Mouse (Mus musculus): ENCODE data around the gene Sh3rf1.

Sh3rf1 gene

DNA sequence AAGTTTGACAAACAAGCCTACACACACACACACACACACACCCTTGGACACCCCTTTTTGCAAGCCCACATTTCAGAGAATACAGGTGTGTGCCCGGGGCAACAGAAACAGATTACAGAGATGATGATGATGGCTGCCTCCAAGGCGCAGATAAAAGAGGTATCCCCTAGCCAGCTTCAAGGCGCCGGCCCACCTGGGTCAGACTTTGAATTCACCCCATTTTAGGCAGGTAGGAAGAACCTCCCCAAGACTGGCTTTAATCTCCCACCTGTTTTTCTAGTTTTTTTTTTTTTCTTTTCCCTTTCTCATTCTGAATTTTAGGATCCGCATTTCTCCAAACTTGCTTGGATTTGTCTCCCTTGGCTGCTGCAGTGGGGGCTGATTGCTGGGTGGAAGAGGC lies 389 bp upstream of the Sh3rf1 start:
- no peak for DNase-seq (ENCODE audit: low spot score in 2 of 2)

DNA sequence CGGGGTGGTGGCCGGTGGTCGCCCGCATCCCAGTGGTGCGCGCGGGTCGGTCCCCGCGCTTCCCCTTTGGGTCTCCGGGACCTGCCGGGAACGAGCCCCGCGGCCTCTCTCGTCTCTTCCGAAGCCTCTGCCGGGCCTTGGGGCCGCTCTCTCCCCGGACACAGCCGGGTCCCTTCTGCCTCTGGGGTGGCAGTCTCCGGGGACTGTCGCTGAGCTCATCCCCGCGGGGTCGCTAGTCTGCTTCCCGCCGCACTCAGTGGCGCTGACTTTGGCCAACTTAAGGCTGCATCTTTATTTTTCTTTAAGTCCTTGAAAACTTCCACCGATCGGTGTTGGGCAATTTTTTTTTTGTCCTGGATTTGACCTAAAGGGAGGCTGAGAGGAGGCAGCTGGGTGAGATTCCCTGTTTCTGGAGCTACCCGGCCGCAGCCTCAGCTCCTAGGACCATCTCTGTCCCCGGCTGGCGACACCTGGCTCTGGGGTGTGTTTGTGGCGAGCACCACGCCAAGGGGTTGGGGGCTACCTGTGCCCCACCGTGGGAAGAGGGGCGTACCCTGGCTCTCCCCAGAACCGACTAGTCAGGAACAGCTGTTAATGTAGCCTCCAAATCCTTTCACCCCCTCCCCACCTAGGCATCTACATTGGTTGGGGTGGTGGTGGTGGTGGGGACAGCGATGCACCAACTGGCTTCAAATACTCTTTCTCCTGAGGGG lies 864 bp downstream of the Sh3rf1 start:
- peak; percentile 43 to 51 for DNase-seq (ENCODE audit: low spot score in 2 of 2)

DNA sequence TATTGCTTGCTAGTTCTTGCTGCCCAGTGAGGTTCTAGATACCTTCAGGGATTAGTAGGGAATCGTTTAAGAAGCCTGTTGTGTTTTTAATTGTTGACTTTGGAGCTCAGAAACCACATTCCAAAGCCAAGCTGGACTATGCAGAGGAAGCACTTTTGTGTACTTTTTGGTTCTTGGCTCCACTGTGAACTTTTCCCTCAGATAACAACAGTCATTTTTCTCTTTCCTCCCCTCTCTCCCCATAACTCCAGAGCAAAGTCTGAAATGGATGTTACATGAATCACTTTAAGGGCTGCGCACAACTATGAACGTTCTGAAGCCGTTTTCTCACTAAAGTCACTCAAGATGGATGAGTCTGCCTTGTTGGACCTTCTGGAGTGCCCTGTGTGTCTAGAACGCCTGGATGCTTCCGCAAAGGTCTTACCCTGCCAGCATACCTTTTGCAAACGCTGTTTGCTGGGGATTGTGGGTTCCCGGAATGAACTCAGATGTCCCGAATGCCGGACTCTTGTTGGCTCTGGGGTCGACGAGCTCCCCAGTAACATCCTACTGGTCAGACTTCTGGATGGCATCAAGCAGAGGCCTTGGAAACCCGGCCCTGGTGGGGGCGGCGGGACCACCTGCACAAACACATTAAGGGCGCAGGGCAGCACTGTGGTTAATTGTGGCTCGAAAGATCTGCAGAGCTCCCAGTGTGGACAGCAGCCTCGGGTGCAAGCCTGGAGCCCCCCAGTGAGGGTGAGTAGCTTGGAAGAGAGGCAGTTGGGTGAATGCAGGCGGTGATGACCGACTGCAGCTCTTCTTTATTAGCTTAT lies 2.1 kb downstream of the Sh3rf1 start:
- peak in 1 of 2 experiments; percentile 11 for DNase-seq (ENCODE audit: low spot score in 2 of 2)

DNA sequence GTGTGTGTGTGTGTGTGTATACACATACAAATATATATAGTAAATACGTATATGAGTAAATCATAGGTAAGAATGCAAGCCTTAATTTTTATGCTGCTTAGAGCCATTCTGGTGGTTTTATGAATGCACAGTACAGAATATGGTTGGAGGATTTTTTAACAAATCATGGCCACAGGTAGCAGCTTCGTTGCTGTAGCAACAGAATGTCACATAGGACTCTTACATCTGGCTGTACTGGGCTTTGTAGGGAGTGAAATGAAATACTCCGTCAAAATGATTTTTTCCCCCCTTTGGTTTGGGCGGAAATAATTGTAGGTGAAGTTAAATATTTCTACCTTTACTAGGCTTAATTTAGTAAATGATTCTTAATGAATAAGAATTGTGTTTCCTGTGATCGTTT lies 3.0 kb downstream of the Sh3rf1 start:
- DNase-seq (ENCODE audit: low spot score in 2 of 2), result no peak

DNA sequence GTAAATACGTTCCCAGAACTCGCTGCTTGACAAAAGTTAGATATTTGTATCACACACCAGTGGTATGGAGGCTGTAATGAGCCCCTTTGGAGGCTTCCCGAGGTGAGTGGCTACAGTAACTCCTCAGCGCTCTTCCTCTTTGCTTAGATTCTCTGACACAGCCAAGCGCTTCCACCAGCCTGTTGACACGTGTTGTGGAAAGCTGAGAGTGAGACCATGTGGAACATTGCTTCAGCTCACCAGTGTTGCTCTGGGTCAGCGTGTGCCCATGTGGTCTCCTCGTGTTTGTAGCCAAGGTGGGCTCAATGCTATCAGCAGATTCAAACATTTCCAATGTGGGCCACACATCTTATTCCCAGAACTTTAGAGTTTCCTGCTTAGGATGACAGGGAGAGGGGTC lies 5.0 kb downstream of the Sh3rf1 start:
- no peak for DNase-seq (ENCODE audit: low spot score in 2 of 2)

DNA sequence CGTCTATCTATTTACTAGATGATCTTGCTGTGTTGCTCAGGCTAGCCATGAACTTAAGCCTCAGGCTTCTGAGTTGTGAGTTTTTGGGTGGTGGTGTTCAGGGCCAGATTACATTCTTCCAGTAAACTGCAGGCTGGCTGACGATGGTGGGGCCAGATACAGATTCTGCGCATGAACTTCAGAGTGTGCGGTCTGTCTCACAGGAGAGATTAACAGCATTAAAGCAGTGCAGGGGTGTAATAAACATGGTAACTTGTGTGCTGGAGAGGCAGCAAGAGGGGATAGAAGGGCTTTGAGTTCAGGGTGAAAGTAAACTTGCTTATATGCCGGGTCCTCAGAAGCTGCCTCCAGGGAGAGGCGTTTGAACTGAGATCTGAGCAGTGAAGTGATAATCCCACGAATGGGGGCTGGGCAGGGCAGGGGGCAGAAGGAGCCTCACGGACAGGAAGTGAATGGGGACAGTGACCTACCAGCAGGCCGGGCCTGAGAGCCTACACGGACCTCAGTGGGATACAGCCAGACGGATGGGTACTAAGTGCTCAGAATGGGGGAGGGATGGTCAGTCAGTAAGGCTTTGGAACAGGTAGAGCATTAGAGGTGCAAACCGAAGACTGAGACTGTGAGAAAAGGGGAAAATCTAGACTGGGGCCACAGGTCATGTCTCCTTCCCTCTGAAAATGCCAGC lies 6.0 kb downstream of the Sh3rf1 start:
- no peak for DNase-seq (ENCODE audit: low spot score in 2 of 2)

DNA sequence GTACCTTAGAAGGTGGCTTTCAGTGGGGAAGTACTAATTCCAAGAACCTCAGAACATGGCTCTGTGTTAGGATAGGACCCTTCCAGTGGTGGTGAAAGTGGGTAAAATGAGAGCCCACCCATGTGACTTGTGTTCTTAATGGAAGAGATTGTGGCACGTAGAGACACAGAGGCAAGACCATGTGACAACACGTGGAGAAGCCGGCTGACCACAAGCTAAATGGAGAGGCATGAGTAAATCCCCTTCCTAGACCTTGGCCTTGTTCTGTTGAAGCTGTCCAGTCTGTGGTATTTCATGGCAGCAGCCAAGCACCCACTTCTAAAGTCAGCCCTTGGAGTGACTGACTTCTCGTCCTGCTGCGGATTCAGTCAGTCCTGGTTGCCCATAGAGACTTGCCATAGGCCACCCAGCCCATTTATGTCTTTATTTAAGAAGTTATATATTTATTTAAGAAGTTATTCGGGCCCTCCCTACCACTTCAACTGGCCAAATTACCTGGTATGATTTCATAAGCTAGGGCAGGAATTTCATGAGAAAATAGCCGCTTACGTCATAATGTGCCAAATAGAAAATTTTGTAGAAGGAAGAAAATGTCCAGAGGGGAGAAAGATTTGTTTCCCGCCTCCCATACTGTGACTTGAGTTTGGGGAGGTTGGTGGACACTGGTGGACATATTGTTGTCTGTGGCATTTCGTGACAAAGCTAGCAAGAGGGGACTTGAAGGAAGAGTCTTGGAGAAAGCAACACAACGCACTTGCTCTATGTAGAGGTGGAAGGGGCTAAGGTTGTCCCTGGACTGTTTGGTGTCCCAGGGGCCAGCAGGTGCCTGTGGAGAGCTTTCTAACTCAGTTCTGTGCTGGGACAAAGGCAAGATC lies 7.4 kb downstream of the Sh3rf1 start:
- DNase-seq (ENCODE audit: low spot score in 2 of 2), result no peak

DNA sequence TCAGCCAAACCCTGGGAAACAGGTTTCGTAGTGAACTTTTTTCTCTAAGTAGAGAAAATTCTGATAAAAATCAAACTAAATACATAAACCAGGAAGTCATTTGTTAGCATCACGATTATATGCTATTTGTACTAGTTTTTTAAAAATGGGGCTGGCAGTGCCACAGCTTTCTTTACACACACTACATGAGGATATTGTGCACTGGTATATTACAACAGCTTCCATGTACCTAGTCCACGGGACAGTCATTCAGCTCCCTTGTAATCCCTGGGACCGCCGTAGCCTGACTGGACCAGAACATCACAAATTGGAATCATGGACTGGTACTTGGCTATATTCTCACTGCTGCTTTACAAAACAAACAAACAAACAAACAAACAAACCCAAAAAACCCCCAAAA lies 11.8 kb downstream of the Sh3rf1 start:
- no peak for DNase-seq (ENCODE audit: low spot score in 2 of 2)

DNA sequence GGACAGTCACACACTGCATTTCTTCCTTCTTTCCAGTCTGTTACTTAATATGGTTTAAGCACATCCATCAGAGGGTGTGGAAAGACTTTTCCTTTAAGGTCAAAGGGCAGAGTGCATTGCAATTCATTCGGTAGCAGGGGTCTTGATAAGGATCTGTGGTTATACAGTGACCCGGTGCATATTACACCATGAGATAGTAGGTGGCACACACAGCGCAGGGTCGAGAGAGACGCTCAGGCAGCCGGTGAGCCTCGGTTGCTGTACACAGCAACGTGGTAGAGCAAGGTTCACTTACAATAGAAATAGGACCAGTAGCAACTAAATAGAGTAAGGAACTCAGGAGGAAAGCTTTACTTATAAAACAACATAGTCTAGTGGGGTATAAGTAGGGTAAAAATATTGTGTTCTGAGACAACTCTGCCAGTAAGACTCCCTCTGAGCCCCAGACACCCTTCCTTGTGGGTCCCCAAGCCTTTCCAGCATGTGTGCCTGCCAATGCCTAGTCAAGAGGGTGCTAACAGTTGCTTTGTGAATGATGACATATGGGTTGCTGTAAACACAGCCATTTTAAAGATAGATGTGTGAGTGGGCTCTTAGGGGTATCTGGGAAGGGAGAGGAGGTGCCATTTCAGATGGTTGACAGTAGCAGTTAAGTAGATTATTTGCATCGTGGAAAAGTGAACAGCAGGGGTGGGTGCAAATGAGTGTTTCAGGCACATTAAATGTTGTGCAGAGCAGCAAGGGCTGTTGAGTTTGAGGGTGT lies 13.0 kb downstream of the Sh3rf1 start:
- DNase-seq (ENCODE audit: low spot score in 2 of 2), result no peak

DNA sequence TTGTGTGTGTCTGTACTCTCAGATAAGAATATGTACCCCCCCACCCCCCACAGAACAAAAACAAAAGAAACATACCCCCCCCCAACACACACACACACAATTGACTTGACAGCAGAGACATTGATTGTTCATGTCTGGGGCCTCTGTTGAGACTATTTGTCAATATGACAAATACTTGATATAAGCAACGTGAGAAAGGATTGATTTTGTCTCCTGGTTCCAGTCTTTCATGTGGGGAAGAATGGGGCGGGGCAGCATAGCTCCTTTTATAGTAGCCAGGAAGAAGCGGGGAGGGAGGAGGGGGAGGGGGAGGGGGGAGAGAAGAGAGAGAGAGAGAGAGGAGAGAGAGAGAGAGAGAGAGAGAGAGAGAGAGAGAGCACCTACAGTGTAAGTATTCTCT lies 15.9 kb downstream of the Sh3rf1 start:
- no peak for DNase-seq (ENCODE audit: low spot score in 2 of 2)

DNA sequence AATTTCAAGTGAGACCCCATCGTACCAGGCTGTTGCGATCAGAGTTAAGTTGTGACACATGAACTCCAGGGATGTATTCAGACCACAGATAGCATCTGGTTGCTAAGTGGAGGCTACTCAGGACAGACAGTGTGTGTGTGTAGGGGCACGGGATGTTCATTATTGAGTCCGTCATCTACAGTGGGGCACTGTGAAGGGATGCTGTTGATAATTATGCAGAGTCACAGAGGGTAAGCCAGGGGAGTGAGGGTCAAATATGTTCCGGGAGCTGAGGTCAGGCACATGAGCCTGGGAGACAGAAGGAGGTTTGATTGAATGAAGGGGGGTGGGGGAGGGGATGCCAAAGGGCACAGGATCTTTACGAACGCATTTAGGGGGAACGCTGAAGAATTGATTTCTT lies 17.6 kb downstream of the Sh3rf1 start:
- no peak for DNase-seq (ENCODE audit: low spot score in 2 of 2)

DNA sequence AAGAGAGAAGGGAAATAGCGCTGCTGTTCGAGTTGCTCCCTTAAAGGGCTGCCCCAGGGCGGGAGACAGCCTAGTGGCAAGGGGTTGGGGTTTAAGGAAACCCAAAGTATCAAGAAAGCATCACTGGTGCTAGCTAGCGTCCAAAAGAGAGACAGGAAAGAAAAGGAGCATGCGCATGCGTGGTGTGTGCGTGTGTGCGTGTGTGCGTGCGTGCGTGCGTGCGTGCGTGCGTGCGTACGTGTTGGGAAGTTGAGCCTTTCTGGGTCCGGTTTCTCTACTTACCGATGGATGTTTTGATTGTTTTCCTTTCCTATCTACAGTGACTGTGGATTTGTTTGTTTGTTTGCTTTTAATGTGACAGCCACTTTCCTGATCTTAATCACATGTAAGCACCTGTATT lies 19.2 kb downstream of the Sh3rf1 start:
- DNase-seq (ENCODE audit: low spot score in 2 of 2), result no peak

DNA sequence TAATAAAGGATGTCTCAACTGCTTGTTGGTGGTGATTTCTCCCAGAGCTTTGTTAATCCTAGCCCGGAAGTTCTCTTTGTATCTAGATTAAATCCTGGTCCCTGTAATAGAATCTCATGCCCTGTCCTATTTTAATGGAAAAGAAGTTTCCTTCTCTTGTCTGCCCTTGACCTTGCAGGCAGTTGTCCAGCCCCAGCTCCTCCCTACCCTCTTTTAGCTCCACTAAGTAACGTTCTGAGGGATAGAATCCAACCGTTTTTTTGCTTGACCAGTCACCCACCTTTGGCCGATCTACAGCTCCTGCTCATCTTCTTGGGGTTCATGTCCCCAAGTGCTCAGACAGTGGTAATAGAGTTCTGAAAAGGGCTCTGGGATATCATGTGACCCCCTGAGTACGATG lies 19.8 kb downstream of the Sh3rf1 start:
- DNase-seq (ENCODE audit: low spot score in 2 of 2), result no peak

DNA sequence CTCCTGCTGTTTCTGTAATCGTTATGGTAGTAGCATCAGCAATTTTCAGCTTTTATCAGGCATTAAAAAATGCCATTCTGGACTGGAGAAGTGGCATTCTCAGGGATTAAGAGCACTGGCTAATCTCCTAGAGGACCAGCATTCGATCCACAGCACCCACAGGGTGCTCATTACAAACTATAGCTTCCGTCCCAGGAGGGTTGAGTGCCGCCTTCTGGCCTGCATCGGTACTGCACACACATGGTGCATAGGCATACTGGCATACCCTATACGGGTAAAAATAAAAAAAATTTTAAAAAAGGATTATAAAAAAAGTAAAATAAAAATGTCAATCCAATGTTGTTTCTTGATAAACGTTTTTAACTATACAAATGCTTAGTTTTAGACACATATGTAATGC lies 20.5 kb downstream of the Sh3rf1 start:
- no peak for DNase-seq (ENCODE audit: low spot score in 2 of 2)

DNA sequence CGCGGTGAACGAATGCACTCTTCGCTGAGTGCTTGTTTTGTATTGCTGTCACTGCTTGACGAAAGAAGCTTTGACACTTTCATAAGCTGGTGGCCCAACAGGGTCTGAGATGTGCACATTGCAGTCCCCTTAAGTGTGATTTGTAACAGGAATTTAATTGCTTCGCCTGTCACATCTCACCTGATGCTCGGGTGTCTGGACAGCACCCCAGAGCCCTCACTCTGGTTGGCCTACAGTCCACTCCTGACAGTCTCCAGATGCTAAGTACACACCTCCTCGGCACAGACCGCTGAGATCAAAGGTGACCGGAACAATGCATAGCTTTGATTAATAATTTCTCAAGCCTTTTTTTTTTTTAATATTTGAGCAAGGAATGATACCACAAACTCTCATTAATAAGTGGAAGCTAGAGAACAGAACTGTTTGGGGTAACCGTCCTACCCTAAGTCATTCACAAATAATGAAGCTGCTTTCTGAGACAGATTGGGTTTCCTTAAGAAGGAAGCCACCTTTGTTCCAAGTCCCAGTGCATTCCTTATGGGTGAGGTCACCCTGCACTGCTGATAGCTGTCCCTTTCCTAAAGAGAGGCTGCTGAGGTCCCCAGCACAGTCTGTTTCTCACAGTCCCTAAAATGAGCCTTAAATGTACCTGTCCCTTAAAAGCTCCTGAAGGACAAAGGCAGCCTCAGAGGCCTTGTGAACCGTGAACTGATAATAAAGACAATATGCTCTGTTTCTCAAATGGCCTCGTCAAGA lies 23.8 kb downstream of the Sh3rf1 start:
- DNase-seq (ENCODE audit: low spot score in 2 of 2), result no peak

DNA sequence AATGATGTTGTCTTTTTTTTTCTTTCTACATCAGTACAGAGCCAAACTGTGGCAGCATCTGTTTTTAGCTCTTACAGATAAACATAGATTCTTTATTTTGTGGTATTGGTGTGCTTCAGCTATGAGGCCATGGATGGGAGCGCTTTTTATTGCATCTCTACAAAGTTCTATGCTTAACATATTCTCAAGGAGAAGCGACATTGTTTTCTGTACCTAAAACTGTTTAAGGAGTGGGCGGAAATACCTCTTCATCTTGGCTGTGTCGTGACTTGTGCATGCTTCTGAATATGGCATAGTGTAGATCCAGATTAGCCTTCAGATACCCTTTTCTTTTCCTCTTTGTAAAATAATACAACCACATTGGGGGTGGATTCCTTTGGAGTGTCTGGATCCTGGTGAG lies 25.8 kb downstream of the Sh3rf1 start:
- DNase-seq (ENCODE audit: low spot score in 2 of 2), result no peak

DNA sequence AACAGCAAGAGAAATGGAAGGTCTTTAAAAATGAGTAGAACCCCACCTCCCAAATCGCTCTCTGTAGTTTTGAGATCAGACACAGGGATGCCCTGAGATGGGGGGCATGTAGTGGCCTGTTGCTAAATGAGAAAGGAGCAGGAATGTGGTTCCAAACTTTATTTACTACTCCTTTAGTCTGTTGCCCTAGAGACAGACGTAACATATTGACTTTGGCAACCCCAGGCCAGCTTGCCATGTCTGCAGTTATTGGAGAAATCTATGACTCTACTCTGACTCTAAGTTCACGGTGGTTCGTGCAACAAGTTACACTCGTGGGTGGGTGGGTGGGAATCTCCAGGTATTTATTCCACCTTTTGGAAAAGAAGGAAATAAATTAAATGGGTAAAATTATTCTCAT lies 30.5 kb downstream of the Sh3rf1 start:
- no peak for DNase-seq (ENCODE audit: low spot score in 2 of 2)

DNA sequence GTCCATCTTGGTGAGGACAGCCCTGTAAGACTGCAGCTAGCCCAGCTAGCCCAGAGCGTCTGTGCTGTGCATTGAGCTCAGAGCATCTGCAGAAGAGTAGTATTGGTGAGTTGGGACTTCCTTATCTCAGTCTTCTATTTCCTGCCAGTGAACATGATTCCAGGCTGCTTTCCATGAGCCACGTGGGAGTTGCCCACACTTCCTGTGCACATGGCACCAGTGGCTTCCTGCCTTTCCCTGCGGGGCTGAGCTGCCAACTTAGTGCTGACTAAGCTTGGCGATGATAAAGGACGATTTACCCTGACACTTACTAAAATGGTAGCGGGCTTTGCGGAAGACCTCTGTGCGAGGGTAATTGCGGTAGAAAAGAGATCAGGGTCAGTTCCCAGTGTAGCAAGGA lies 35.2 kb downstream of the Sh3rf1 start:
- DNase-seq (ENCODE audit: low spot score in 2 of 2), result no peak

DNA sequence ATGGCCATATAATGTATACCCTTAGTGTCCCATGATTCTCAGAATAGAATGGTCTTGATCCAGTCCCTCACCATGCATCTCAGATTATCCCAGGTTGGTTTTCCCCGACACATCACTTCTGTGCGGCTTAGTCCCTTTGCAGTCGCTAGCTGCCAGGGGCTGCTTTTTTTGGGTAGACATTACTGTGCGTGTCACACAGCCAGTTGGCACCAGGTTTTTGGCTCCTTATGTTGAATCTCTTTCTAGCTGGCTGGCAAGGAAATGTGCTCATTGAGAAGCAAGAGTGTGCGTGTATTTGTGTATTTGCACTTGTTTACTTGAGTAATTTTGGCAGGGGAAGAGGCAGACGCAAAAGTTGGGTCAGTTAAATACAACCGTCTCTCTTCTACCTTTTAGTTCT lies 35.9 kb downstream of the Sh3rf1 start:
- no peak for DNase-seq (ENCODE audit: low spot score in 2 of 2)

DNA sequence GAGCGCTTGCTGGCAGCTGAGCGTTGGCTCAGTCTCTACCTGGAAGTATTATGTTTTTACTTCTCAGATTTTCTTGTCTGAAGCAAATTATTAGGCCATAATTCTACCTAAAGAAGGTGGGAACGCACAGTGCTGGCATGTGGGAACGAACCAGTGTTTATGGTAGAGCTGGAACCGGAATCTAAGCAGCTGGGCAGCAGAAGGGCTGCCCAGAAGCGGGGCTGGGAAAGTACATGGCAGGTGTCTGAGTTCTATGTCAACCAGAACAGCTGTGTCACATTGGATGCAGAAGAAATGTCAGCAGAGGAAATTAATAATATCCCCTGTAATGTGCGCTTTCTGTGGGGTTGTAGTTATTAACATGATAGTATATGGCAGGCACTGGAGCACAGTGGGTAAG lies 36.9 kb downstream of the Sh3rf1 start:
- DNase-seq (ENCODE audit: low spot score in 2 of 2), result no peak
